Mouse (Mus musculus) E14TG2a.4 (cell line): ENCODE data around the gene Slc17a8.

Experiments used
- CTCF ChIP-seq: conservative IDR thresholded peaks from 2 replicates; pipeline ENCODE4 v1.5.1; 2014; ENCODE audit warnings: low read length
- NANOG ChIP-seq: IDR thresholded peaks from 2 replicates; pipeline ENCODE4 v1.6.1; 2014; ENCODE audit warnings: borderline replicate concordance, low read length, mixed read lengths
- POU5F1 ChIP-seq: IDR thresholded peaks from 2 replicates; pipeline ENCODE4 v1.6.1; 2014; ENCODE audit warnings: low read length, borderline replicate concordance

- TF ChIP-seq CTCF (no peak), POU5F1 (no peak), NANOG (no peak)
These were observed 89.8 kb downstream of the Slc17a8 start for GRCm38 (mm10) chr10:89531194-89531634.
